8 mouse cellular contexts compared by ENCODE assay signal in genomic region chr14:10453001-10453861, GRCm38 (mm10).
DNase-seq lines count a peak whose midpoint lies in the region; ATAC-seq lines count a peak whose summit lies in the region.

No protein-coding gene starts in this region.

- peak overlapping the region; percentile 24; the same call in 1 of the 2 replicates for H3K27ac ChIP-seq in heart, embryonic 11.5 days (ENCODE audit: low read depth, low read length)
- H3K27ac ChIP-seq in kidney, embryonic 14.5 days (ENCODE audit: low read depth, low read length): peak overlapping the region; percentile 19; the same call in 1 of the 2 replicates

- 13% methylated on average over 14 of the region's 14 CpGs for whole genome bisulfite sequencing in heart, embryonic 11.5 days (ENCODE audit: insufficient replicate concordance)
- WGBS in kidney, embryonic 14.5 days: 11% methylated on average over 14 of the region's 14 CpGs

- peak overlapping the region; percentile 25 for H3K4me3 ChIP-seq in heart, embryonic 11.5 days (ENCODE audit: low read depth, low read length)
- H3K4me3 ChIP-seq in kidney, embryonic 14.5 days (ENCODE audit: low read length): peak overlapping the region; percentile 17; the same call in 1 of the 2 replicates

- H3K9me3 ChIP-seq in heart, embryonic 11.5 days (replicated peaks; ENCODE audit: control insufficient read depth, low read length): no peaks in the 10 kb centered on the region
- no peaks in the 10 kb centered on the region for H3K9me3 ChIP-seq in kidney, embryonic 14.5 days (ENCODE audit: control insufficient read depth, low read length)

- H3K4me2 ChIP-seq in heart, embryonic 11.5 days: peak overlapping the region; percentile 53
- H3K4me2 ChIP-seq in kidney, embryonic 14.5 days (replicated peaks; ENCODE audit: low read depth, low read length): peak overlapping the region; percentile 33

- H3K36me3 ChIP-seq in heart, embryonic 11.5 days (ENCODE audit: control insufficient read depth, insufficient read depth, low read length): no peaks in the 10 kb centered on the region
- H3K36me3 ChIP-seq in kidney, embryonic 14.5 days (ENCODE audit: control insufficient read depth, insufficient read depth, low read length): no peaks in the 10 kb centered on the region

- no peaks in the 10 kb centered on the region for H3K27me3 ChIP-seq in heart, embryonic 11.5 days (ENCODE audit: control insufficient read depth, insufficient read depth, low read length)
- no peaks in the 10 kb centered on the region for H3K27me3 ChIP-seq in kidney, embryonic 14.5 days (ENCODE audit: control insufficient read depth, insufficient read depth, low read length)

- DNase-seq in urinary bladder, postnatal 25 days (ENCODE audit: low spot score): peak; percentile 5
- DNase-seq in urinary bladder, postnatal 10 days (ENCODE audit: low spot score): no peak
- DNase-seq in embryo, embryonic 10.5 days (ENCODE audit: low spot score): peak; percentile 69
- DNase-seq in lung, postnatal 10 days: peak; percentile 42
- DNase-seq in ovary, postnatal 14 days (ENCODE audit: low spot score): peak; percentile 1
- DNase-seq in cerebellum, adult 18-20 months: no peak

- ATAC-seq in heart, embryonic 11.5 days (replicated peaks; ENCODE audit: insufficient number of reproducible peaks, low FRiP score, low TSS enrichment): peak; percentile 83
- ATAC-seq in kidney, embryonic 14.5 days (ENCODE audit: low FRiP score, low TSS enrichment): peak; percentile 93

- 0 out of 2 replicates have a peak, but pooled peaks cover 10% of the 10 kb centered on the region for H3K4me1 ChIP-seq in heart, embryonic 11.5 days (ENCODE audit: control insufficient read depth, insufficient read depth, low read length)
- H3K4me1 ChIP-seq in kidney, embryonic 14.5 days (ENCODE audit: control insufficient read depth, insufficient read depth, low read length): 0 out of 2 replicates have a peak, but pooled peaks cover 5% of the 10 kb centered on the region

- H3K9ac ChIP-seq in heart, embryonic 11.5 days (ENCODE audit: low read depth, low read length): no peak overlapping the region
- no peak overlapping the region; the same call in 1 of the 2 replicates for H3K9ac ChIP-seq in kidney, embryonic 14.5 days (ENCODE audit: low read depth, low read length)

Comparison
In these comparisons a context has a peak if more than half of its experiments do, and no peak if none do; other contexts are left out.
1. DNase-seq: peak in urinary bladder, postnatal 25 days (single experiment), embryo, embryonic 10.5 days (single experiment), lung, postnatal 10 days (single experiment) and ovary, postnatal 14 days (single experiment); none in urinary bladder, postnatal 10 days (single experiment) and cerebellum, adult 18-20 months (0 of 2).